In the genomic region with DNA sequence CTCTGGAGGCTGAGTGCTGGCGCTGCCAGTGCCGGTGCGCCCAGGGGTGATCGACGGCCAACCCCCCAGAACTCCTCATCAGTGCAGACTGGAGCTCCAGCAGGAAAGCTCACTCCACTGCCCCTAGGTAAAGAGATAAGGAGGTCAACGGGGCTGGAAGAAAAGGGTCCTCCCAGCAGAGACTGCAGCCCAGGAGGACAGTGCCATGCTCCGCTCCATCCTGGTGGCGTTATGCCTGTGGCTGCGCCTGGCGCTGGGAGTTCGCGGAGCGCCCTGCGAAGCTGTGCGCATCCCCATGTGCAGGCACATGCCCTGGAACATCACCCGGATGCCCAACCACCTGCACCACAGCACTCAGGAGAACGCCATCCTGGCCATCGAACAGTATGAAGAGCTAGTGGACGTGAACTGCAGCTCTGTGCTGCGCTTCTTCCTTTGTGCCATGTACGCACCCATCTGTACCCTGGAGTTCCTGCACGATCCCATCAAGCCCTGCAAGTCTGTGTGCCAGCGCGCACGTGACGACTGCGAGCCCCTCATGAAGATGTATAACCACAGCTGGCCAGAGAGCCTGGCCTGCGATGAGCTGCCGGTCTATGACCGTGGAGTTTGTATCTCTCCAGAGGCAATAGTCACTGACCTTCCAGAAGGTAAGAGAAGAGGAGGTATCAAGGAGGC, we compare ENCODE assay signal across 8 mouse cellular contexts. TPM values are rescaled to one million over a fixed set of nuclear protein-coding genes. Genes with fewer than 3 reads are reported as not detected.
A peak's percentile ranks its signal among the peaks of the same experiment; 100 is the strongest.
DNase-seq lines count a peak whose midpoint lies in the region; ATAC-seq and TF ChIP-seq lines count a peak whose summit lies in the region.

No protein-coding gene starts in this region.

- peak overlapping the region; percentile 97 for H3K4me2 ChIP-seq in heart, embryonic 14.5 days (ENCODE audit: low read length)
- peak overlapping the region; percentile 82 for H3K4me2 ChIP-seq in liver, embryonic 14.5 days (ENCODE audit: low read depth)

- TF ChIP-seq CTCF in gastrocnemius, adult 2 months (IDR thresholded peaks at IDR 0.05): no peak
- no peak for TF ChIP-seq CTCF in liver, embryonic 14.5 days (IDR thresholded peaks at IDR 0.05; ENCODE audit: low read depth)

- peak overlapping the region; percentile 69 for H3K9ac ChIP-seq in heart, embryonic 14.5 days (ENCODE audit: low read length)
- H3K9ac ChIP-seq in liver, embryonic 14.5 days (replicated peaks): peak overlapping the region; percentile 53

- peak overlapping the region; percentile 72 for H3K27ac ChIP-seq in gastrocnemius, adult 2 months
- H3K27ac ChIP-seq in heart, embryonic 14.5 days (replicated peaks in 1 of 2; ENCODE audit: control insufficient read depth in 1 of 2, insufficient read depth in 1 of 2, low read depth in 2 of 2, low read length in 2 of 2): no peak overlapping the region
- no peak overlapping the region for H3K27ac ChIP-seq in liver, embryonic 14.5 days

- H3K27me3 ChIP-seq in heart, embryonic 14.5 days (ENCODE audit: control insufficient read depth, insufficient read depth, low read length): peaks cover 14% of the 10 kb centered on the region
- peaks cover 9% of the 10 kb centered on the region for H3K27me3 ChIP-seq in liver, embryonic 14.5 days (ENCODE audit: control insufficient read depth, insufficient read depth, low read length)

- H3K4me1 ChIP-seq in heart, embryonic 14.5 days (ENCODE audit: control insufficient read depth in 2 of 2, insufficient read depth in 2 of 2, low read length in 2 of 2): peaks cover 2 to 11% of the 10 kb centered on the region in 2 experiments; a peak in 3 of 4 replicates
- H3K4me1 ChIP-seq in liver, embryonic 14.5 days (replicated peaks; ENCODE audit: control insufficient read depth in 2 of 2, insufficient read depth in 2 of 2, low read length in 1 of 2): peaks cover 3 to 14% of the 10 kb centered on the region in 2 experiments

- intact Hi-C loops in gastrocnemius, adult 2 months (cut with DNase I): no loop called here

- peak; percentile 24 for DNase-seq in gastrocnemius, adult 2 months
- no peak for DNase-seq in gastrocnemius, adult 18-20 months (ENCODE audit: low spot score)
- DNase-seq in right cerebral cortex, postnatal 4 days: peak; percentile 17
- DNase-seq in right cerebral cortex, postnatal 14 days: no peak
- DNase-seq in liver, embryonic 14.5 days (ENCODE audit: low read depth in 3 of 3, low spot score in 3 of 3): no peak
- DNase-seq in B cell, adult 2 months: no peak
- no peak for DNase-seq in spleen, adult 18-20 months

- 16% methylated on average over 30 of the region's 30 CpGs for WGBS in heart, embryonic 14.5 days
- 24% methylated on average over 30 of the region's 30 CpGs for WGBS in liver, embryonic 14.5 days (ENCODE audit: insufficient replicate concordance)

- H3K9me3 ChIP-seq in heart, embryonic 14.5 days (ENCODE audit: control insufficient read depth, low read length): no peaks in the 10 kb centered on the region
- no peaks in the 10 kb centered on the region for H3K9me3 ChIP-seq in liver, embryonic 14.5 days (ENCODE audit: control insufficient read depth, low read length)

- H3K36me3 ChIP-seq in heart, embryonic 14.5 days (ENCODE audit: control insufficient read depth, insufficient read depth, low read length): no peaks in the 10 kb centered on the region
- H3K36me3 ChIP-seq in liver, embryonic 14.5 days (replicated peaks; ENCODE audit: control insufficient read depth, insufficient read depth, low read depth): no peaks in the 10 kb centered on the region

- H3K4me3 ChIP-seq in gastrocnemius, adult 2 months: peak overlapping the region; percentile 74
- H3K4me3 ChIP-seq in heart, embryonic 14.5 days (ENCODE audit: control insufficient read depth in 1 of 2, insufficient read depth in 1 of 2, low read depth in 1 of 2, low read length in 2 of 2): peak overlapping the region; percentile 52 to 57
- peak overlapping the region; percentile 48 to 57 for H3K4me3 ChIP-seq in liver, embryonic 14.5 days (ENCODE audit: insufficient read depth in 1 of 2, low read depth in 2 of 2, low read length in 2 of 2)

- 0 out of 2 replicates have a peak, but pooled peaks have one; percentile 15 for ATAC-seq in heart, embryonic 14.5 days (ENCODE audit: insufficient number of reproducible peaks, insufficient read depth, low FRiP score, low read depth)
- no peak for ATAC-seq in liver, embryonic 14.5 days (ENCODE audit: insufficient read depth)

- no peak for TF ChIP-seq EP300 in liver, embryonic 14.5 days (IDR thresholded peaks at IDR 0.05; ENCODE audit: low read depth)

RNA-seq across cellular contexts. Expression of a gene that starts 0.5 kb away (rescaled TPM):
- total RNA-seq in gastrocnemius, adult 2 months (2021): 1 to 10 TPM; 2.4 to 4.2 TPM
- total RNA-seq in gastrocnemius, adult 18-20 months (2021): 1 to 10 TPM; 1.8 to 3.6 TPM
- polyA plus RNA-seq in heart, embryonic 14.5 days (2014; fragmentation: Nextera tagmentation; extraction: Ambion mirVana): 0.46 and 0.72 TPM in 2 replicates
- 0.66 and 0.69 TPM in 2 replicates for polyA plus RNA-seq in liver, embryonic 14.5 days (2012; rRNA removed)
- polyA plus RNA-seq in liver, embryonic 14.5 days (2014; fragmentation: Nextera tagmentation; extraction: Ambion mirVana): 0.25 and 0.44 TPM in 2 replicates

RNA-seq across cellular contexts. Expression of a gene that starts 3.6 kb away (rescaled TPM):
- total RNA-seq in gastrocnemius, adult 2 months (2021): 100 to 1,000 TPM in 1 of 2 experiments, 10 to 100 TPM in 1; 90.3 to 139 TPM
- 100 to 1,000 TPM; 111 to 112 TPM for total RNA-seq in gastrocnemius, adult 18-20 months (2021)
- polyA plus RNA-seq in heart, embryonic 14.5 days (2014; fragmentation: Nextera tagmentation; extraction: Ambion mirVana): 35.5 and 35.9 TPM in 2 replicates
- 8.3 and 9.0 TPM in 2 replicates for polyA plus RNA-seq in liver, embryonic 14.5 days (2012; rRNA removed)
- 14.7 and 18.6 TPM in 2 replicates for polyA plus RNA-seq in liver, embryonic 14.5 days (2014; fragmentation: Nextera tagmentation; extraction: Ambion mirVana)

Comparison
In these comparisons a context has a peak if more than half of its experiments do, and no peak if none do; other contexts are left out.
1. DNase-seq: peak in gastrocnemius, adult 2 months (single experiment) and right cerebral cortex, postnatal 4 days (single experiment); none in gastrocnemius, adult 18-20 months (single experiment), right cerebral cortex, postnatal 14 days (single experiment), liver, embryonic 14.5 days (0 of 3), B cell, adult 2 months (0 of 2) and spleen, adult 18-20 months (0 of 2).
2. Peak in every context shown above with its lines, with median percentiles within 50 percentile points of each other: H3K4me3 ChIP-seq.